Mouse (Mus musculus): ENCODE data around the gene Plxnd1. TPM values are rescaled to one million over a fixed set of nuclear protein-coding genes. Genes with fewer than 3 reads are reported as not detected.
A peak's percentile ranks its signal among the peaks of the same experiment; 100 is the strongest.

Plxnd1 gene
- total RNA-seq, 1 experiment from 2014 or later, result 8.5 TPM

- no peak for ATAC-seq (replicated peaks; ENCODE audit: low read depth, poor library complexity, severe bottlenecking)
Observed at GRCm38 (mm10) chr6:116002311-116003104, 7.7 kb upstream of the Plxnd1 start.

- no peak for ATAC-seq (replicated peaks; ENCODE audit: low read depth, poor library complexity, severe bottlenecking)
Observed at GRCm38 (mm10) chr6:116000851-116001250, 6.0 kb upstream of the Plxnd1 start.

- no peak for ATAC-seq (replicated peaks; ENCODE audit: low read depth, poor library complexity, severe bottlenecking)
Observed at GRCm38 (mm10) chr6:115999227-115999626, 4.4 kb upstream of the Plxnd1 start.

- no peak for ATAC-seq (replicated peaks; ENCODE audit: low read depth, poor library complexity, severe bottlenecking)
Observed at GRCm38 (mm10) chr6:115998758-115999157, 4.0 kb upstream of the Plxnd1 start.

GRCm38 (mm10) chr6:115997726-115998311 is 3.0 kb upstream of the Plxnd1 start:
- ATAC-seq (replicated peaks; ENCODE audit: low read depth, poor library complexity, severe bottlenecking), result no peak

GRCm38 (mm10) chr6:115996171-115996851 is 1.5 kb upstream of the Plxnd1 start:
- ATAC-seq (replicated peaks; ENCODE audit: low read depth, poor library complexity, severe bottlenecking), result peak; percentile 37

- ATAC-seq (replicated peaks; ENCODE audit: low read depth, poor library complexity, severe bottlenecking), result no peak
Observed at GRCm38 (mm10) chr6:115995531-115995941, 731 bp upstream of the Plxnd1 start.

GRCm38 (mm10) chr6:115994146-115994876 is 494 bp downstream of the Plxnd1 start:
- ATAC-seq (replicated peaks; ENCODE audit: low read depth, poor library complexity, severe bottlenecking), result no peak

GRCm38 (mm10) chr6:115993463-115994145 is 1.2 kb downstream of the Plxnd1 start:
- ATAC-seq (replicated peaks; ENCODE audit: low read depth, poor library complexity, severe bottlenecking), result no peak

- no peak for ATAC-seq (replicated peaks; ENCODE audit: low read depth, poor library complexity, severe bottlenecking)
Observed at GRCm38 (mm10) chr6:115992981-115993380, 1.8 kb downstream of the Plxnd1 start.

GRCm38 (mm10) chr6:115991881-115992620 is 2.8 kb downstream of the Plxnd1 start:
- ATAC-seq (replicated peaks; ENCODE audit: low read depth, poor library complexity, severe bottlenecking), result no peak

GRCm38 (mm10) chr6:115991108-115991880 is 3.5 kb downstream of the Plxnd1 start:
- no peak for ATAC-seq (replicated peaks; ENCODE audit: low read depth, poor library complexity, severe bottlenecking)

- ATAC-seq (replicated peaks; ENCODE audit: low read depth, poor library complexity, severe bottlenecking), result no peak
Observed at GRCm38 (mm10) chr6:115990479-115990878, 4.3 kb downstream of the Plxnd1 start.

GRCm38 (mm10) chr6:115990056-115990455 is 4.7 kb downstream of the Plxnd1 start:
- ATAC-seq (replicated peaks; ENCODE audit: low read depth, poor library complexity, severe bottlenecking), result no peak

- ATAC-seq (replicated peaks; ENCODE audit: low read depth, poor library complexity, severe bottlenecking), result no peak
Observed at GRCm38 (mm10) chr6:115989607-115990006, 5.2 kb downstream of the Plxnd1 start.

- no peak for ATAC-seq (replicated peaks; ENCODE audit: low read depth, poor library complexity, severe bottlenecking)
Observed at GRCm38 (mm10) chr6:115989032-115989431, 5.8 kb downstream of the Plxnd1 start.

- ATAC-seq (replicated peaks; ENCODE audit: low read depth, poor library complexity, severe bottlenecking), result peak; percentile 59
Observed at GRCm38 (mm10) chr6:115987096-115987747, 7.6 kb downstream of the Plxnd1 start.
